Mouse (Mus musculus) gastrocnemius, adult 18-20 months (tissue): Measurements from ENCODE around the gene Stox2. TPM values are rescaled to one million over a fixed set of nuclear protein-coding genes. Genes with fewer than 3 reads are reported as not detected.

ENCODE experiments used
- DNase-seq: peaks from one replicate; pipeline ENCODE4 v3.0.0; 2021; ENCODE audit warnings: low spot score
- total RNA-seq, 2 experiments: library from RNA; stranded (reverse); gene quantifications; 2 replicates each; pipeline ENCODE4 v1.2.3; 2021

Stox2 gene
- total RNA-seq, 2 experiments from 2014 or later: 6.0 to 6.6 TPM

- DNase-seq: no peak
Observed at GRCm38 (mm10) chr8:47305880-47306279, 140.3 kb downstream of the Stox2 start.

GRCm38 (mm10) chr8:47298460-47298859 is 147.7 kb downstream of the Stox2 start:
- DNase-seq: no peak

GRCm38 (mm10) chr8:47289641-47290040 is 156.5 kb downstream of the Stox2 start:
- no peak for DNase-seq

- peak; percentile 60 for DNase-seq
Observed at GRCm38 (mm10) chr8:47288866-47289541, 157.2 kb downstream of the Stox2 start.

- DNase-seq: no peak
Observed at GRCm38 (mm10) chr8:47288131-47288865, 157.9 kb downstream of the Stox2 start.

GRCm38 (mm10) chr8:47287641-47288130 is 158.5 kb downstream of the Stox2 start:
- DNase-seq: no peak

GRCm38 (mm10) chr8:47287201-47287621 is 159.0 kb downstream of the Stox2 start:
- no peak for DNase-seq

GRCm38 (mm10) chr8:47286081-47286700 is 160.0 kb downstream of the Stox2 start:
- no peak for DNase-seq

GRCm38 (mm10) chr8:47285435-47285834 is 160.7 kb downstream of the Stox2 start:
- no peak for DNase-seq

- no peak for DNase-seq
Observed at GRCm38 (mm10) chr8:47284329-47285326, 161.5 kb downstream of the Stox2 start.

- no peak for DNase-seq
Observed at GRCm38 (mm10) chr8:47279898-47280297, 166.3 kb downstream of the Stox2 start.

- DNase-seq: no peak
Observed at GRCm38 (mm10) chr8:47278211-47278610, 168.0 kb downstream of the Stox2 start.

GRCm38 (mm10) chr8:47268931-47269330 is 177.2 kb downstream of the Stox2 start:
- DNase-seq: no peak

GRCm38 (mm10) chr8:47268062-47268822 is 177.9 kb downstream of the Stox2 start:
- no peak for DNase-seq

- no peak for DNase-seq
Observed at GRCm38 (mm10) chr8:47263070-47263843, 182.9 kb downstream of the Stox2 start.

GRCm38 (mm10) chr8:47260751-47261474 is 185.2 kb downstream of the Stox2 start:
- no peak for DNase-seq

GRCm38 (mm10) chr8:47250832-47251231 is 195.3 kb downstream of the Stox2 start:
- DNase-seq: no peak

- no peak for DNase-seq
Observed at GRCm38 (mm10) chr8:47245116-47245515, 201.0 kb downstream of the Stox2 start.

GRCm38 (mm10) chr8:47244202-47244601 is 202.0 kb downstream of the Stox2 start:
- DNase-seq: no peak
